Mouse (Mus musculus) embryonic stem cell, embryonic (primary cell): ENCODE data around the gene Kncn.

Source experiments
- CTCF ChIA-PET, 4 experiments: fragments of 300-600 bp in 2 of 4; fragments of 350-600 bp in 2 of 4; sonication (Branson Sonifier 250); formaldehyde crosslinking; loops; one replicate each; lab custom pipeline; 2022; ENCODE audit warnings: inconsistent platforms in 2 of 4; lab: Charles Lee
- POLR2A ChIA-PET, 4 experiments: fragments of 300-600 bp in 2 of 4; fragments of 350-600 bp in 2 of 4; sonication (Branson Sonifier 250); formaldehyde crosslinking; loops; one replicate each; lab custom pipeline; 2022; ENCODE audit warnings: antibody characterized with exemption in 4 of 4, inconsistent platforms in 1 of 4; lab: Charles Lee

Gene Kncn

GRCm38 (mm10) chr4:115884022-115884421, at the start of gene Kncn:
Gene Kncn, plus strand, starts transcription at chr4:115884400.
- CTCF ChIA-PET: no interaction called here

GRCm38 (mm10) chr4:115835576-115835975, 48.6 kb upstream of the Kncn start:
- CTCF ChIA-PET: no interaction called here
- POLR2A ChIA-PET: interaction anchor here in 1 of 4 experiments (1.8 to 2.2 kb wide), 2 partner anchors 14 to 62 kb away, joined by 4 to 8 read pairs; no protein-coding TSS in a partner anchor

More at GRCm38 (mm10) chr4:115884022-115884421, at the start of gene Kncn:
- POLR2A ChIA-PET: interaction anchor here in 3 of 4 experiments (0.7 to 1.8 kb wide), 6 partner anchors 11 to 50 kb away, joined by 3 to 5 read pairs (median 4); partner anchors contain the start of gene Mknk1 (in 2 of the 3)

GRCm38 (mm10) chr4:115838196-115838595, 46.0 kb upstream of the Kncn start:
- CTCF ChIA-PET: interaction anchor here in 1 of 4 experiments (1.5 kb wide), 1 partner anchor 9 kb away, joined by 4 read pairs; no protein-coding TSS in a partner anchor
- POLR2A ChIA-PET: interaction anchor here in 3 of 4 experiments (0.6 to 5.6 kb wide), 12 partner anchors 8 to 787 kb away, joined by 3 to 52 read pairs (median 6); partner anchors contain the start of genes Atpaf1 (in 1 of the 3) and Mob3c (in 1 of the 3)

- POLR2A ChIA-PET: interaction anchor here (0.7 to 5.6 kb wide), 60 partner anchors 8 to 839 kb away, joined by 3 to 52 read pairs (median 3); partner anchors contain the start of genes Mob3c (in 3 of the 4), Atpaf1 (in 2 of the 4), 6430628N08Rik (in 1 of the 4) and Dmbx1 (in 1 of the 4)
- CTCF ChIA-PET: interaction anchor here (0.6 to 1.6 kb wide), 12 partner anchors 10 to 886 kb away, joined by 3 to 8 read pairs (median 4); no protein-coding TSS in a partner anchor
These were observed 45.2 kb upstream of the Kncn start, which contains the start of gene Mknk1 for GRCm38 (mm10) chr4:115838696-115839641. Gene Mknk1, plus strand, starts transcription at chr4:115839198.

- ChIA-PET CTCF (interaction anchor here (0.6 to 1.6 kb wide), 7 partner anchors 12 to 164 kb away, joined by 3 to 7 read pairs (median 4); no protein-coding TSS in a partner anchor), POLR2A (interaction anchor here in 3 of 4 experiments (0.7 to 5.6 kb wide), 32 partner anchors 7 to 213 kb away, joined by 3 to 52 read pairs (median 5); partner anchors contain the start of genes Mob3c (in 3 of the 3), Atpaf1 (in 2 of the 3), Dmbx1 (in 1 of the 3) and Efcab14 (in 1 of the 3))
These were observed 44.2 kb upstream of the Kncn start for GRCm38 (mm10) chr4:115839956-115840355.

- POLR2A ChIA-PET: interaction anchor here in 2 of 4 experiments (0.6 to 5.6 kb wide), 8 partner anchors 11 to 213 kb away, joined by 3 to 52 read pairs (median 16); partner anchors contain the start of genes Mob3c (in 2 of the 2), Atpaf1 (in 1 of the 2) and Nsun4 (in 1 of the 2)
- CTCF ChIA-PET: no interaction called here
These were observed 43.4 kb upstream of the Kncn start for GRCm38 (mm10) chr4:115840842-115841241.

- ChIA-PET CTCF (interaction anchor here in 2 of 4 experiments (0.5 to 0.8 kb wide), 3 partner anchors 47 to 159 kb away, joined by 3 read pairs; no protein-coding TSS in a partner anchor), POLR2A (interaction anchor here (0.9 to 1.6 kb wide), 12 partner anchors 7 to 839 kb away, joined by 3 to 8 read pairs (median 4); partner anchors contain the start of genes Mknk1 (in 2 of the 4), Mob3c (in 1 of the 4) and Prdx1 (in 1 of the 4))
These were observed 37.5 kb upstream of the Kncn start for GRCm38 (mm10) chr4:115846656-115847055.

- CTCF ChIA-PET: interaction anchor here in 2 of 4 experiments (0.5 to 0.8 kb wide), 4 partner anchors 18 to 158 kb away, joined by 3 read pairs; no protein-coding TSS in a partner anchor
- POLR2A ChIA-PET: interaction anchor here (0.6 to 1.6 kb wide), 17 partner anchors 8 to 838 kb away, joined by 3 to 8 read pairs (median 3); partner anchors contain the start of genes Mknk1 (in 3 of the 4), Atpaf1 (in 1 of the 4), Mob3c (in 1 of the 4) and Nsun4 (in 1 of the 4)
These were observed 36.8 kb upstream of the Kncn start for GRCm38 (mm10) chr4:115847377-115847776.

GRCm38 (mm10) chr4:115848083-115848482, 36.1 kb upstream of the Kncn start:
- POLR2A ChIA-PET: interaction anchor here in 3 of 4 experiments (0.6 to 1.6 kb wide), 10 partner anchors 9 to 373 kb away, joined by 3 to 8 read pairs (median 4); partner anchors contain the start of genes Mknk1 (in 3 of the 3), Atpaf1 (in 1 of the 3), Nsun4 (in 1 of the 3) and Pik3r3 (in 1 of the 3)
- CTCF ChIA-PET: interaction anchor here in 1 of 4 experiments (0.7 kb wide), 1 partner anchor 18 kb away, joined by 3 read pairs; no protein-coding TSS in a partner anchor

GRCm38 (mm10) chr4:115848990-115849677, 35.1 kb upstream of the Kncn start:
- ChIA-PET CTCF (no interaction called here), POLR2A (interaction anchor here in 3 of 4 experiments (0.7 to 1.6 kb wide), 3 partner anchors 10 to 111 kb away, joined by 3 read pairs; partner anchors contain the start of genes Mknk1 (in 2 of the 3) and Efcab14 (in 1 of the 3))

GRCm38 (mm10) chr4:115850111-115850510, 34.1 kb upstream of the Kncn start:
- ChIA-PET POLR2A (interaction anchor here in 2 of 4 experiments (1.2 to 1.6 kb wide), 2 partner anchors 11 to 112 kb away, joined by 3 read pairs; partner anchors contain the start of genes Efcab14 (in 1 of the 2) and Mknk1 (in 1 of the 2)), CTCF (no interaction called here)

GRCm38 (mm10) chr4:115850631-115851030, 33.6 kb upstream of the Kncn start:
- CTCF ChIA-PET: no interaction called here
- POLR2A ChIA-PET: interaction anchor here in 1 of 4 experiments (1.2 kb wide), 1 partner anchor 11 kb away, joined by 3 read pairs; the partner anchor contains the start of gene Mknk1

- POLR2A ChIA-PET: interaction anchor here in 1 of 4 experiments (0.8 kb wide), 1 partner anchor 118 kb away, joined by 3 read pairs; no protein-coding TSS in a partner anchor
- CTCF ChIA-PET: interaction anchor here in 1 of 4 experiments (1.1 kb wide), 1 partner anchor 114 kb away, joined by 3 read pairs; the partner anchor contains the start of gene Efcab14
These were observed 32.6 kb upstream of the Kncn start for GRCm38 (mm10) chr4:115851569-115851968.

- ChIA-PET POLR2A (interaction anchor here in 2 of 4 experiments (0.7 to 1.8 kb wide), 3 partner anchors 16 to 18 kb away, joined by 3 to 4 read pairs (median 3); partner anchors contain the start of gene Mknk1 (in 2 of the 2)), CTCF (no interaction called here)
These were observed 29.1 kb upstream of the Kncn start for GRCm38 (mm10) chr4:115855100-115855499.

- POLR2A ChIA-PET: interaction anchor here in 2 of 4 experiments (0.7 to 1.8 kb wide), 3 partner anchors 16 to 18 kb away, joined by 3 to 4 read pairs (median 3); partner anchors contain the start of gene Mknk1 (in 2 of the 2)
- CTCF ChIA-PET: interaction anchor here in 1 of 4 experiments (0.8 kb wide), 1 partner anchor 42 kb away, joined by 3 read pairs; no protein-coding TSS in a partner anchor
These were observed 28.6 kb upstream of the Kncn start for GRCm38 (mm10) chr4:115855609-115856008.

- ChIA-PET POLR2A (interaction anchor here in 1 of 4 experiments (1.3 to 1.8 kb wide), 3 partner anchors 9 to 19 kb away, joined by 3 to 4 read pairs (median 3); partner anchors contain the start of gene Mknk1), CTCF (interaction anchor here in 1 of 4 experiments (0.8 kb wide), 1 partner anchor 42 kb away, joined by 3 read pairs; no protein-coding TSS in a partner anchor)
These were observed 27.9 kb upstream of the Kncn start for GRCm38 (mm10) chr4:115856282-115856681.
